Mouse (Mus musculus) stomach, embryonic 14.5 days (tissue): ENCODE measurements around the gene Ppp6r2. TPM values are rescaled to one million over a fixed set of nuclear protein-coding genes. Genes with fewer than 3 reads are reported as not detected.

Experiments
- ATAC-seq: fragments of 200-750 bp; cut with Nextera tagmentation; 2 replicates; pipeline ENCODE4 v1.8.0; 2017; ENCODE audit warnings: low read depth, moderate TSS enrichment; ENCODE audit not compliant: insufficient number of reproducible peaks, insufficient read depth, low FRiP score
- H3K27ac ChIP-seq: fragments of 300-500 bp; sonication (generic); 2 replicates; pipeline ENCODE4 v1.5.1; 2014; ENCODE audit warnings: mild to moderate bottlenecking, low read length, moderate library complexity, mixed read lengths
- H3K27me3 ChIP-seq: fragments of 300-500 bp; sonication (generic); 2 replicates; pipeline ENCODE4 v1.6.1; 2014; ENCODE audit warnings: low read length, control low read depth, mixed read lengths; ENCODE audit not compliant: control insufficient read depth, insufficient read depth
- H3K36me3 ChIP-seq: fragments of 300-500 bp; sonication (generic); 2 replicates; pipeline ENCODE4 v1.6.1; 2014; ENCODE audit warnings: mild to moderate bottlenecking, control low read depth, low read length, moderate library complexity, mixed read lengths; ENCODE audit not compliant: control insufficient read depth, insufficient read depth
- H3K4me1 ChIP-seq: fragments of 300-500 bp; sonication (generic); 2 replicates; pipeline ENCODE4 v1.6.1; 2014; ENCODE audit warnings: low read length, control low read depth, mixed read lengths; ENCODE audit not compliant: control insufficient read depth, insufficient read depth
- H3K4me2 ChIP-seq: fragments of 300-500 bp; sonication (generic); replicated peaks from 2 replicates; pipeline ENCODE4 v1.6.1; 2014; ENCODE audit warnings: low read depth, low read length, control low read depth
- H3K4me3 ChIP-seq: fragments of 300-500 bp; sonication (generic); 2 replicates; pipeline ENCODE4 v1.5.1; 2014; ENCODE audit warnings: low read depth, low read length, control low read depth
- H3K9ac ChIP-seq: fragments of 300-500 bp; sonication (generic); replicated peaks from 2 replicates; pipeline ENCODE4 v1.6.1; 2014; ENCODE audit warnings: low read depth, mild to moderate bottlenecking, control low read depth, low read length, moderate library complexity, mixed read lengths
- H3K9me3 ChIP-seq: fragments of 300-500 bp; sonication (generic); 2 replicates; pipeline ENCODE4 v1.6.1; 2016; ENCODE audit warnings: low read depth, low read length, control low read depth; ENCODE audit not compliant: control insufficient read depth
- WGBS: fragments of 180-500 bp; shearing (Covaris S2); extraction: QIAGEN DNeasy Blood & Tissue Kit; methylation state at CpG from one replicate; pipeline ENCODE4 v1.1.7; 2014; 5-methylcytosine and 5-hydroxymethylcytosine counted together
- polyA plus RNA-seq: library from polyadenylated mRNA; unstranded; fragments of >200 nt; fragmentation: Nextera tagmentation; extraction: Ambion mirVana; gene quantifications from 2 replicates; pipeline ENCODE4 v1.2.1, GENCODE M21; 2014

Ppp6r2 gene
- polyA plus RNA-seq, 1 experiment from 2014 or later = 33.5 TPM

DNA sequence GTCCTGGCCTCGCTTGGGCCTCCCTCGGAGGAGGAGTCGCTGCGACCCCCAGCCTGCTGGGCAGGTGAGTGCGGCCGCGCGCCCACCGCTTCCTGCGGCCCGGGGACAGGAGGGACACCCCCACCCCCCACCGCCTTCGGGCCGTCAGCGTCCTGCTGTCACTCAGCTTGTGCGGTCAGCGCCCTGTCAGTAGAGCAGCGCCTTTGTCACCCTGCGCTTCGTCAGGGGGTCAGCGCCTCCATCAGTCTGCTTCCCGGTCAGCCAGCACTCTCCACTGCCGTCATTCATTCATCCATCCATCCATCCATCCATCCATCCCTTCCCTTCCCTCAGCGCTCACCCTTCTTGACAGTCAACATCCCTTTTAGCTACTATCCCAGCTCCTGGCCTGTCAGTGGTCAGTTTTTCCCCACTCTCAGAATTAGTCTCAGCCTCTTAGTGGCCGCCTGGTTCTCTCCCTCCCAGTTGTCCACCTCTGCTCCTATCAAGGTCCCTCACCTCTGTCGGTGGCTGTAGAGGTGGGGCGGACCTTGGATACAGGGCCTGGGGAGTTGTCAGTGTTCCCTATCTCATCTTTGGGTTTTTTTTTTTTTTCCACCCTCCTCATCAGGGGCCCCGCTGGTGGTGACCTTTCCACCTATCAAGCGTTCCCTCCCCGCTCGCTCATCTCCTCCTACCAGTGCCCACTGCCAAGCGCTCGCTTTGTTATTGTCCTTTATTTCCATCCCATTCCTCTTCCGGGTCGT lies 536 bp downstream of the Ppp6r2 start:
- no peaks in the 10 kb centered on the region for H3K4me1 ChIP-seq
- 2% methylated on average over 35 of the region's 35 CpGs for WGBS
- peak; percentile 42 for ATAC-seq

GRCm38 (mm10) chr15:89212495-89212894 lies 1.1 kb downstream of the Ppp6r2 start:
- H3K36me3 ChIP-seq = peaks cover 10% of the 10 kb centered on the region; the same call in 1 of the 2 replicates
- ATAC-seq = no peak
- H3K27ac ChIP-seq = no peak overlapping the region
- 53% methylated on average over 6 of the region's 6 CpGs for WGBS
- H3K4me2 ChIP-seq = peak overlapping the region; percentile 88
- no peaks in the 10 kb centered on the region for H3K9me3 ChIP-seq
- 0 out of 2 replicates have a peak overlapping the region, but pooled peaks have one; percentile 94 for H3K9ac ChIP-seq
- H3K4me3 ChIP-seq = peak overlapping the region; percentile 98
- no peaks in the 10 kb centered on the region for H3K4me1 ChIP-seq
- H3K27me3 ChIP-seq = no peaks in the 10 kb centered on the region

More for the DNA sequence above, 536 bp downstream of the Ppp6r2 start:
- Histone ChIP-seq H3K36me3 (peaks cover 10% of the 10 kb centered on the region; the same call in 1 of the 2 replicates), H3K4me3 (peak overlapping the region; percentile 98), H3K27me3 (no peaks in the 10 kb centered on the region), H3K27ac (peak overlapping the region; percentile 85), H3K9ac (peak overlapping the region; percentile 94), H3K4me2 (peak overlapping the region; percentile 88), H3K9me3 (no peaks in the 10 kb centered on the region)

- no peaks in the 10 kb centered on the region for H3K4me1 ChIP-seq
- H3K27me3 ChIP-seq = no peaks in the 10 kb centered on the region
- peaks cover 10% of the 10 kb centered on the region; the same call in 1 of the 2 replicates for H3K36me3 ChIP-seq
- H3K9ac ChIP-seq = no peak overlapping the region
- no peak overlapping the region for H3K27ac ChIP-seq
- 81% methylated on average over 3 of the region's 3 CpGs for WGBS
- no peak for ATAC-seq
- H3K9me3 ChIP-seq = no peaks in the 10 kb centered on the region
- no peak overlapping the region for H3K4me3 ChIP-seq
- no peak overlapping the region for H3K4me2 ChIP-seq
These were observed 2.2 kb downstream of the Ppp6r2 start for GRCm38 (mm10) chr15:89213517-89213916.

DNA sequence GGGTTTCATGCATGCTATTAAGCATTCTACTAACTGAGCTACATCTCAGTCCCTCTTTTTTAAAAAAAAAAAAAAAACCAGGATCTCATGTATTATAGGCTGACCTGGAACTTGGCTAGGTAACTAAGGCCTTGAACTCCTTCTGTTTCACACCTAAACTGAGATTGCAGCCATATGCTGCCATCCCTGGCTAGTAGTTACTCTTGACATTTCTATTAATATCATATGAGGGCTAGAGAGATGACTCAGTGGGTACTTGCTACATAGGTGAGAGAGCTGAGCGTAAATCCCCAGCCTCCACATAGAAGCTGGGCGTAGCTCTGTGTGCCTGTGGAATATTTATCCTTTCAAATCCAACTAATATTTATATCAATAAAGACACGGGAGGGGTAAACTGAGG lies 3.6 kb downstream of the Ppp6r2 start:
- no peaks in the 10 kb centered on the region for H3K4me1 ChIP-seq
- no peak overlapping the region for H3K4me3 ChIP-seq
- H3K9ac ChIP-seq = no peak overlapping the region
- 95% methylated on average over 3 of the region's 3 CpGs for WGBS
- peaks cover 10% of the 10 kb centered on the region; the same call in 1 of the 2 replicates for H3K36me3 ChIP-seq
- no peaks in the 10 kb centered on the region for H3K27me3 ChIP-seq
- no peaks in the 10 kb centered on the region for H3K9me3 ChIP-seq
- no peak overlapping the region for H3K4me2 ChIP-seq
- no peak for ATAC-seq
- H3K27ac ChIP-seq = no peak overlapping the region

DNA sequence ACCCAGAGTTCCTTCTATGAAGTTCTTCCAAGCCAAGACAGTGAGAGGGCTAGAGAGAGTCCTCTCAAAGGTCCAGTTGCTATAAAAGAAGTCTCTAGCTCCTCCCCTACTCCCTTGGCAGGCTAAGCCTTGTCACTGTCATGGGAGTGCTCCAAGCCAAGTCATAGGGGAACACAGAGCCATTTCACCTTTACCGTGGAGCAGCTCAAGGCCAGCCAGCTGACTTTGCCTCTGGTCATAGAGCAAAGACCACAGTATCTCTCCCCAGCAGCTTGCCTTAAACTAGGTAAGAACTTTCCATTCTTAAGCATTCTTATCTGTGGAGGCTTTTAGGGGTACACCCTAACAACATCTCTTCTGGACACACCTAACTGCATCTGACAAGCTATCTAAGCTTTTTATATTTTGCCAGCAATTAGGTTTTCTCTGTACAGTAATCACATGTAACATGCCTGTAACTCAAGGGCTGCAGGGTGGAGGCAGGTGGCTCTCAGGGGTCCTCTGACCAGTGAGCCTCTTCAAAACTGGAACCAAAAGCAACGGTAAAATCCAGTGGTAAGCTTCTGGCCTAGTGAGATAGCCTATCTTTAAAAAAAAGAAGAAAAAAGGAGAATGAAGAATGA lies 4.4 kb downstream of the Ppp6r2 start:
- H3K27me3 ChIP-seq = no peaks in the 10 kb centered on the region
- H3K9ac ChIP-seq = no peak overlapping the region
- H3K4me3 ChIP-seq = no peak overlapping the region
- no peak overlapping the region for H3K4me2 ChIP-seq
- 75% methylated on average over 2 of the region's 2 CpGs for WGBS
- H3K4me1 ChIP-seq = no peaks in the 10 kb centered on the region
- no peaks in the 10 kb centered on the region for H3K9me3 ChIP-seq
- no peak overlapping the region for H3K27ac ChIP-seq
- peaks cover 10% of the 10 kb centered on the region; the same call in 1 of the 2 replicates for H3K36me3 ChIP-seq
- no peak for ATAC-seq

GRCm38 (mm10) chr15:89233586-89233985 lies 22.2 kb downstream of the Ppp6r2 start:
- Histone ChIP-seq H3K36me3 (no peaks in the 10 kb centered on the region), H3K27ac (no peak overlapping the region), H3K9ac (no peak overlapping the region), H3K4me1 (no peaks in the 10 kb centered on the region), H3K9me3 (no peaks in the 10 kb centered on the region), H3K4me2 (no peak overlapping the region), H3K4me3 (no peak overlapping the region), H3K27me3 (no peaks in the 10 kb centered on the region)
- no peak for ATAC-seq
- WGBS = 38% methylated on average over 2 of the region's 2 CpGs

DNA sequence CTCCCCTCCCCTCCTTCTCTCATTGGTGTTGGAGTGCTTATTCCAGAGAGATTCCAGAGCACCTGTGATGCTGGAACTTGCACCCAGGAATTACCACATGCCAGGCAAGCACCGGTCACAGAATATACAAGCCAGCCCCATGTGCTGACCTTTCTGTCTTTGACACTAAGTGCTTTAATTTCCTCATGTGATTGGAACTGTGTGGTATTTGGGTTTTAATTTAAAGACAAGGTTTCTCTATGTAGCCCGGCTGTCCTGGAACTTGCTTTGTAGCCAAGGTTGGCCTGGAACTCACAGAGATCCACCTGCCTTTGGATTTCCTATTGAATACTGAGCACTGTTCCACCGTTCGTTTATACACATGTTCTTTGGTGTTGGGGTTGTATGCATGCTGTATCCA lies 22.7 kb downstream of the Ppp6r2 start:
- WGBS = 81% methylated on average over 4 of the region's 4 CpGs
- Histone ChIP-seq H3K4me3 (no peak overlapping the region), H3K4me1 (no peaks in the 10 kb centered on the region), H3K4me2 (no peak overlapping the region), H3K27ac (no peak overlapping the region), H3K9ac (no peak overlapping the region), H3K9me3 (no peaks in the 10 kb centered on the region), H3K36me3 (no peaks in the 10 kb centered on the region), H3K27me3 (no peaks in the 10 kb centered on the region)
- no peak for ATAC-seq

GRCm38 (mm10) chr15:89239751-89240392 lies 28.5 kb downstream of the Ppp6r2 start:
- H3K27ac ChIP-seq = no peak overlapping the region
- ATAC-seq = no peak
- H3K9me3 ChIP-seq = no peaks in the 10 kb centered on the region
- H3K9ac ChIP-seq = no peak overlapping the region
- H3K36me3 ChIP-seq = peaks cover 4% of the 10 kb centered on the region; the same call in 1 of the 2 replicates
- H3K4me3 ChIP-seq = no peak overlapping the region
- WGBS = 60% methylated on average over 3 of the region's 3 CpGs
- H3K4me1 ChIP-seq = no peaks in the 10 kb centered on the region
- H3K27me3 ChIP-seq = no peaks in the 10 kb centered on the region
- H3K4me2 ChIP-seq = no peak overlapping the region
